Mouse (Mus musculus) liver, embryonic 15.5 days (tissue): ENCODE measurements around the gene Smpd4. TPM values are rescaled to one million over a fixed set of nuclear protein-coding genes. Genes with fewer than 3 reads are reported as not detected.

Experiments used
- ATAC-seq: fragments of 200-750 bp; cut with Nextera tagmentation; 2 replicates; pipeline ENCODE4 v1.8.0; 2017; ENCODE audit warnings: moderate number of reproducible peaks, mild to moderate bottlenecking, moderate library complexity; ENCODE audit not compliant: insufficient read depth
- H3K27ac ChIP-seq: fragments of 300-500 bp; sonication (generic); replicated peaks from 2 replicates; pipeline ENCODE4 v1.5.1; 2015; ENCODE audit warnings: mild to moderate bottlenecking, inconsistent platforms
- H3K27me3 ChIP-seq: fragments of 300-500 bp; sonication (generic); 2 replicates; pipeline ENCODE4 v1.6.1; 2015; ENCODE audit warnings: mild to moderate bottlenecking, inconsistent platforms
- H3K36me3 ChIP-seq: fragments of 300-500 bp; sonication (generic); replicated peaks from 2 replicates; pipeline ENCODE4 v1.6.1; 2015; ENCODE audit warnings: moderate library complexity, mild to moderate bottlenecking, inconsistent platforms
- H3K4me1 ChIP-seq: fragments of 300-500 bp; sonication (generic); replicated peaks from 2 replicates; pipeline ENCODE4 v1.6.1; 2015; ENCODE audit warnings: inconsistent platforms
- H3K4me2 ChIP-seq: fragments of 300-500 bp; sonication (generic); 2 replicates; pipeline ENCODE4 v1.6.1; 2015; ENCODE audit warnings: moderate library complexity, mild to moderate bottlenecking, inconsistent platforms
- H3K4me3 ChIP-seq: fragments of 300-500 bp; sonication (generic); replicated peaks from 2 replicates; pipeline ENCODE4 v1.5.1; 2015; ENCODE audit warnings: mild to moderate bottlenecking, inconsistent platforms
- H3K9ac ChIP-seq: fragments of 300-500 bp; sonication (generic); 2 replicates; pipeline ENCODE4 v1.6.1; 2015; ENCODE audit warnings: moderate library complexity, mild to moderate bottlenecking, inconsistent platforms
- H3K9me3 ChIP-seq: fragments of 300-500 bp; sonication (generic); replicated peaks from 2 replicates; pipeline ENCODE4 v1.6.1; 2016; ENCODE audit warnings: inconsistent platforms
- WGBS: fragments of 180-500 bp; shearing (Covaris S2); methylation state at CpG from one replicate; pipeline ENCODE4 v1.1.7; 2015; ENCODE audit warnings: mixed read lengths; ENCODE audit not compliant: insufficient replicate concordance; 5-methylcytosine and 5-hydroxymethylcytosine counted together
- polyA plus RNA-seq: library from polyadenylated mRNA; unstranded; fragments of >200 nt; fragmentation: Nextera tagmentation; extraction: Ambion mirVana; gene quantifications from 2 replicates; pipeline ENCODE4 v1.2.1, GENCODE M21; 2015

The Smpd4 gene
- polyA plus RNA-seq, result 14.0 and 14.3 TPM in 2 replicates

DNA sequence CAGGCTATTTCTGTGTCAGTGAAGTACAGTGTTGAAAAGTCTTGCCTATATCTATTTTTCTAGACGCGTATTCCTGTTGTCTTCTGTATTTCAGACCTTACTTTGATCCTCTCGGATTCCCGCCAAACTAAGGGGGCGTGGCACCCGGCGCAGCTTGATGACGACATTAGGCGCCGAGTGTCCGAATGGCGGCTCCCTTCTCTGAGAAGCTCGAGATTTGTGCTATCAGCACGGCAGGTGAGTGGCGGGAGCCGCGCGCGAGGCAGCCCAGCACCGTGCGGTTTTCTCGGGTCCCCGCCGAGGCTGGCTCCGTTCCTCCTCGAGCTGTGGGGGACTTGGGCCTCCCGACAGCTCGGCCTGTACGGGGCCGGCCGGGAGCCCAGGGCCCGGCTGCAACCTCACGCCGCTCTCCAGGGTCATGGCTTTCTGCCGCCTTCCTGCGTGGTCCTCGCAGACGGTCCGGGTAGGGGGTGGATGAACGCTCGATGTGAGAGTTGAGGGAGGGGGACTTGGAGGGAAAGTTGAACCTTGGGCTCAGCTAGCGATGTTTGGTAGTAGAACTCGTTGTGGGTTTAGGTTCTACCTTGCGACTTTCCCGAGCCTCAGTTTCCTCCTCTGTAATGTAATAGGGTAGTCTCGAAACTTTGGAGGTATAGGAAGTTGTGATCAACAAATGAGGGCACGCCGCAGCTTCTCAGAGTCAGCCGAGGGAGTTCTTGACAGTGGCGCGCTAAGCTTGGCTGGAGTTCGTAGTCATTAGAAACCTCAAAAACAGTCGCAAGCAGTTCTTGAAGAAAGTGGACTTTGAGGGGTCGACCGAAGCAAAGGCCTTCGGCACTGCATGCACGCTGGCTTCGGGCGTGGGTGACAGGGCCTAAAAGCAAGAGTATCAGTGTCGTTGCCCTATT, at the start of gene Smpd4:
Smpd4 (plus strand) TSS at position 157 of the 908 bp plus-strand sequence.
- H3K4me2 ChIP-seq, result peak within 1 kb of the TSS; percentile 79
- peaks cover 30% of the 10 kb centered on the region for H3K36me3 ChIP-seq
- peaks cover 35% of the 10 kb centered on the region for H3K4me1 ChIP-seq
- H3K9me3 ChIP-seq, result no peaks in the 10 kb centered on the region
- peak within 1 kb of the TSS; percentile 80 for H3K4me3 ChIP-seq
- H3K27ac ChIP-seq, result peak within 1 kb of the TSS; percentile 52
- ATAC-seq, result peak; percentile 81
- no peaks in the 10 kb centered on the region for H3K27me3 ChIP-seq
- WGBS, result 1% methylated on average over 60 of the region's 60 CpGs
- peak within 1 kb of the TSS; percentile 82 for H3K9ac ChIP-seq

DNA sequence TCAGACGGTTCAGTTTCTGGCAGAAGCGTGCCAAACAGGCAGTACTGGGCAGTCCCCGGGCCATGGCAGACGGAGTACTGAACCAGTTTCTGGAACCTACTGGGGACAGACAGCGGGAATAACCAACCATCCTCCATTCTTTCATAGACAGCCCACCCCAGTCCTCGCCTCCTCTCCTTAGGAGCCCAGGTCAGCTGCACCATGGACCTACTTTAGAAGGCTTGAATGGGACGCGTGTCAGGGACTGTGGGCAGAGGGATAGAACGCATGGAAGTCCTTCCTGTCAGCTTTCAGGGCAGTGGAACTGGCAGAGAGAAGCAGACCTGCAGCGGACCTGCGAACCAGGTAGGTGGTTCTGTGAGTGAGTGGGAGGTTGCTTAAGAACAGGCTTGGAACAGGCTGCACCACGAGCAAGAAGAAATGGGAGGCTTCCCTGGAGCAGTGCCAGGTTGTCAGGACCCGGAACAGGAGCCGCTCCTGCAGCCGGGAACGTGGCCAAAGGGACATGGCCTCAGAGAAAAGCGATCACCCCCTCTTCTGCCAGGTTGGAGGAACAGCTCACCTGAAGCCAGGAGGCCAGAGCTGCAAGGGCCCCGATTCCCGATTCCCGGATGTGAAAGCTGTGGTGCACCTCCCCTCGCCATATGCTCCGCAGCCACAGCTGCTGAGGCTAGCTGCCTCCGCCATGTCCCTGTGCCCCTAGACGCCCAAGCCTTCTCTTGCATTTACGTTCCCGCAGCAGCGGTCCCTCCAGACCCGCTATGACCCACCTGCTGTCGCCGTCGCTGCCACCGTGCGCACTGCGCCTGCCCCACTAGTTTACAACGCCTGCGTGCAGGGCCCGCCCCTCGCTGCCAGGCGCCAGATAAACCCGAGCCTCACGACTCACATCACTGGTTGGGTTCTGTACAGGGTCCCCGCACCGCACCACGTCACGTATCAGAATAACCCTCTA, 43.0 kb upstream of the Smpd4 start:
- H3K36me3 ChIP-seq, result no peaks in the 10 kb centered on the region
- peak overlapping the region; percentile 75 for H3K4me2 ChIP-seq
- H3K4me1 ChIP-seq, result peaks cover 4% of the 10 kb centered on the region
- 12% methylated on average over 45 of the region's 45 CpGs for WGBS
- peak overlapping the region; percentile 52 for H3K4me3 ChIP-seq
- no peaks in the 10 kb centered on the region for H3K9me3 ChIP-seq
- peaks cover 54% of the 10 kb centered on the region for H3K27me3 ChIP-seq
- peak overlapping the region; percentile 39; the same call in 1 of the 2 replicates for H3K9ac ChIP-seq
- no peak overlapping the region for H3K27ac ChIP-seq
- peak; percentile 64 for ATAC-seq

DNA sequence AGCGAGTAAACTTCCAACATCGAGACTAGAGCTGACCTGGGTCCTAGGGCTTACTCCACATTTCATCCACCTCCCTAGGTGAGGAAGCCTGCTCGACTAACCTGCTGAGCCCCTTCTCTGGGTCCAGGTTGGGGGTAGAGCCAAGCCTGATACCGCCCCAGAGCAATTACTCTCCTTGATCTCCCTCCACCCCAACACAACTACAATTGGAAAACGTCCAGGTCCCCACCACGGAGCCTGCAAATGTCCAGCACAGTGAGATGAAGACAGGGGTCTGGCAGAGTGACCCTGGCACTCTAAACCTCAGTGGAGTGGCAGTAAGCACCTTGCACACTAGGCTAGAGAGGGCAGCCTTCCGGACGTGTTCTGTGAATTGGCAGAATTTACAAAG, 42.3 kb upstream of the Smpd4 start:
- peaks cover 4% of the 10 kb centered on the region for H3K4me1 ChIP-seq
- 0 out of 2 replicates have a peak overlapping the region, but pooled peaks have one; percentile 39 for H3K9ac ChIP-seq
- H3K27me3 ChIP-seq, result peaks cover 52% of the 10 kb centered on the region
- 20% methylated on average over 8 of the region's 8 CpGs for WGBS
- H3K36me3 ChIP-seq, result no peaks in the 10 kb centered on the region
- H3K4me2 ChIP-seq, result peak overlapping the region; percentile 75
- ATAC-seq, result no peak
- no peaks in the 10 kb centered on the region for H3K9me3 ChIP-seq
- no peak overlapping the region for H3K27ac ChIP-seq
- peak overlapping the region; percentile 52 for H3K4me3 ChIP-seq

DNA sequence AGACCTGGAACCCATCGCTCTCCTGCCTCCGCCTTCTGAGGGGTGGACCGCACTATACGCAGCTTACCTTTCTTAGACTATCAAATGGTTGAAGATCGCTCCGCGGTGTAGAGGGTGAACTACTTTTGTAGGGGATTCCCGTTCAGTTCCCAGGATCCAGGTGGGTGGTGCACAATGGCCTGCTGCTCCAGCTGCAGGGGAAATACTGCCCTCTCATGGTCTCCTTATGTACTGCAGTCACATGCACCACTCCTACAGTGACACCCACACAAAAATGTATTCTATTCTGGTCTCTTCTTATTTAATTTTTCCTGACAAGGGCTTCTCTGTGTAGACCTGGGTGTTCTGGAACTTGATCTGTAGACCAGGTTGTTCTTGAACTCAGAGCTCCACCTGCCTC, 36.1 kb upstream of the Smpd4 start, which contains the start of gene Slc7a4:
Slc7a4 (minus strand) TSS at position 151 of the 400 bp plus-strand sequence.
- Histone ChIP-seq H3K27ac (no peak within 1 kb of the TSS), H3K4me3 (no peak within 1 kb of the TSS), H3K27me3 (peaks cover 3% of the 10 kb centered on the region), H3K4me2 (no peak within 1 kb of the TSS), H3K9me3 (no peaks in the 10 kb centered on the region), H3K4me1 (no peaks in the 10 kb centered on the region), H3K36me3 (no peaks in the 10 kb centered on the region), H3K9ac (no peak within 1 kb of the TSS)
- WGBS, result 26% methylated on average over 8 of the region's 8 CpGs
- no peak for ATAC-seq

DNA sequence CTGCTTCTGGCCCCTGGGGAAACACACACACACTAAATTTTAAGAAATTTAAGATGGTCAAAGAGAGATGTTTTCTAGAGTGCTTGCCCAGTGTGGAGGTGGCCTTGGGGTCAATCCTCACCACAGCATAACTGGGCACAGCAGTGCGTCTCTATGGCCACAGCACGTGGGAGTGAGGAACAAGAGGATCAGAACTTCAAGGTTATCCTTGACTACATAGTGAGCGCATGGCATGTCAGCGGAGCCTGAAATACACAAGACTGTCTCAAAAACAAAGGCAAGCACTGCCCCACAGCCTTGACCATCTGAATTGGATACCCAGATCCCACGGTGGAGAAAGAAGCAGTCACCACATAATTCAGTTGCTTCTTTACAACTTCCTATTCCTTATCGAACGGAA, 34.6 kb upstream of the Smpd4 start:
- Histone ChIP-seq H3K27me3 (no peaks in the 10 kb centered on the region), H3K4me2 (no peak overlapping the region), H3K9ac (no peak overlapping the region), H3K27ac (no peak overlapping the region), H3K9me3 (no peaks in the 10 kb centered on the region), H3K4me3 (no peak overlapping the region), H3K4me1 (no peaks in the 10 kb centered on the region), H3K36me3 (no peaks in the 10 kb centered on the region)
- WGBS, result 77% methylated on average over 7 of the region's 7 CpGs
- ATAC-seq, result no peak

DNA sequence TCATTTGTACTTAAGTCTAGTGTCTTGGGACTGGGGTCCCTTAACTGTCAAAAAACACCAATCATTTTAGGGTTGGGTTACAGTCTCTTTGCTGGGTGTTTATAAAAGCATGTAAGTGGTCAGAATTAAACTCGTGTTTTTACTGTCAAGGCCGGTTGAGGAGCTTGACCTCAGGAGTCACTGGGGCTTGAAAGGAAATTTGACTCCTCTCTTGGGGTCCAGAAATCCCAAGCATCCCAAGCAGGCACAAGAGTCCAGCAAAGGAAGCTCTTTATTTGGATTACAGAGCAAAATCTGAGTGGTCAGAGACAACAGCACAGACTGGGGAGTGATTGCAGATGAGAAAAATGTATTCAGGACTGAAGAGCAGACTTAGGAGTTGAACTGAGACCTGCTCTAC, 28.4 kb upstream of the Smpd4 start:
- 59% methylated on average over 2 of the region's 2 CpGs for WGBS

DNA sequence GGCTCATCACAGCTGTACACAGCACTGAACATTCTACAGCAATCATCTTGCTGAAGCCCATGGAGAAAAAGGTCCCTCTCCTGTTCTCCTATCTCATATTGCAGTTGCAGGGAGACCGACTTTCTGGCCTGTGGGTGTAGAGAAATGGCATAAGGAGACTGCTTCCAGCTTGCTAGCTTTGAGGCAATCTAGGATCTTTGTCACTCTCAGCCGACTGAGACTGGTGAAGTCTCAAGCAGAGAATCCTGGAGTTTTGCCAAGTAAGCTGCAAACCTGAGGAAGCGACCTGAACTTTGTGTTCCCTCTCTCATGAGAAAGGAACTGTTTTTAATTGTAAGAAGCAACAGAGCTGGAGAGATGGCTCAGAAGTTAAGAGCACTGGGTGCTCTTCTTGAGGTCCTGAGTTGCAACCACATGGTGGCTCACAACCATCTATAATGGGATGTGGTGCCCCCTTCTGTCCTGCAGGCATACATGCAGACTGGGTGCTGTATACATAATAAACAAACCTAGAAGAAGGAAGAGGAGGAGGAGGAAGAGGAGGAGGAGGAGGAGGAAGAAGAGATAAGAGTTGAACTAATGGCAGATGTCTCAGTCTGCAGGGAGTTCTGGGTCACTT, 18.1 kb upstream of the Smpd4 start:
- no peak for ATAC-seq
- Histone ChIP-seq H3K9ac (no peak overlapping the region), H3K4me3 (no peak overlapping the region), H3K4me1 (no peaks in the 10 kb centered on the region), H3K4me2 (no peak overlapping the region), H3K27ac (no peak overlapping the region), H3K36me3 (no peaks in the 10 kb centered on the region), H3K9me3 (no peaks in the 10 kb centered on the region), H3K27me3 (peaks cover 6% of the 10 kb centered on the region; the same call in 1 of the 2 replicates)
- WGBS, result 57% methylated on average over 3 of the region's 3 CpGs

More for the DNA sequence above, 28.4 kb upstream of the Smpd4 start:
- Histone ChIP-seq H3K9me3 (no peaks in the 10 kb centered on the region), H3K27ac (no peak overlapping the region), H3K4me1 (no peaks in the 10 kb centered on the region), H3K36me3 (no peaks in the 10 kb centered on the region), H3K4me2 (no peak overlapping the region), H3K9ac (no peak overlapping the region), H3K4me3 (no peak overlapping the region), H3K27me3 (no peaks in the 10 kb centered on the region)
- ATAC-seq, result no peak

DNA sequence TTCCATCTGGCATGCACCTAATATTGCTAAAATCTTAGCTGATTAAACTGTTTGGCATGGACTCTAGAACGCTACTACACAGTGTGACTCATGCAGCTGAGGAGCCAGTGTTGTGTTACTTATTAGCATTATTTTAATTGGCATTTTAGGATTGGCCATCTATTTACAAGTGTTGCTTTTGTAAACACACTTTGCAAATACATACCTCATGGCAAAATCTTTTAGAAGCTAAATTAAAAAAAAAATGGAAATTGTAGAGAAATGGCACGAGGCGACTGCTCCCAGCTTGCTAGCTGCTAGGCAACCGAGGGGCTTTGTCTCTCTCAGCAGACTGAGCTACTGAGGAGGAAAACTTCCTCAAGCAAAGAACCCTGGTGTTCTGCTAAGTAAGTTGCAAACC, 14.2 kb upstream of the Smpd4 start:
- WGBS, result 58% methylated on average over 4 of the region's 4 CpGs
- H3K9ac ChIP-seq, result no peak overlapping the region
- H3K36me3 ChIP-seq, result no peaks in the 10 kb centered on the region
- H3K4me3 ChIP-seq, result no peak overlapping the region
- H3K27ac ChIP-seq, result no peak overlapping the region
- H3K4me1 ChIP-seq, result no peaks in the 10 kb centered on the region
- H3K4me2 ChIP-seq, result no peak overlapping the region
- no peaks in the 10 kb centered on the region for H3K9me3 ChIP-seq
- ATAC-seq, result no peak
- H3K27me3 ChIP-seq, result peaks cover 6% of the 10 kb centered on the region; the same call in 1 of the 2 replicates

DNA sequence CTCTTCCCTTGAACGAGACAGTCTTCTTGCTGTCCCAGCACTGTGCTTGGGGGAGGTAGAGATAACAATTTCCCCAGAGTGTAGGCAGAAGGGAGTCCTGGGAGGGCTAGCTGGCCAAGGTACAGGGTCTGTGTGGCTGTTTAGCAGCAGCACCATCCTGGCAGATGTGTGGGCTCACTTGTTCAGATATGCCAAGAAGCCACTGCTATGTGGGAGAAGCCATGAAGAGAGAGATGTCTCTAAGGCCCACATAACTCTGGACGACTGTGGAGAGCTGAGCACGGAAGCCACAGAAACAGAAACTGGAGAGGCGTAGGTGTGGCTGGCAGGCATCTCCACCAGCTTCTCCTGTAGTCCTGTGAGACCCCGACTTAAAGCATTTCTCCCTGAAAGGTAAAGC, 13.5 kb upstream of the Smpd4 start:
- H3K36me3 ChIP-seq, result no peaks in the 10 kb centered on the region
- no peak for ATAC-seq
- no peaks in the 10 kb centered on the region for H3K4me1 ChIP-seq
- H3K4me3 ChIP-seq, result no peak overlapping the region
- no peaks in the 10 kb centered on the region for H3K9me3 ChIP-seq
- no peak overlapping the region for H3K4me2 ChIP-seq
- H3K9ac ChIP-seq, result no peak overlapping the region
- no peak overlapping the region for H3K27ac ChIP-seq
- 63% methylated on average over 5 of the region's 5 CpGs for WGBS
- peaks cover 6% of the 10 kb centered on the region; the same call in 1 of the 2 replicates for H3K27me3 ChIP-seq

DNA sequence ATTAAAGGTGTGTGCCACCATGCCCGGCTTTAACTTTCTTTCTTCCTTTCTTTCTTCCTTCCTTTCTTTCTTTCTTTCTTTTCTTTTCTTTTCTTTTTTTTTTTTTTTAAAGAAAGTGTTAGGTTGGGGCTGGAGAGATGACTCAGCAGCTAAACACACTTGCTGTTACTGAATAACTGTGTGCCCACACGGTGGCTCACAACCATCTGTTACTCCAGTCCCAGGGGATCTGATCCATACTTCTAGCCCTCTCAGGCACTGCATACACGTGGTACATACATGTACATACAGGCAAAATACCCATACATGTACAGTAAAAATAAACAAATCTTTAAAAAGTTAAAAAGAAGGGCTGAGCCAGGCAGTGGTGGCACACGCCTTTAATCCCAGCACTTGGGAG, 7.8 kb upstream of the Smpd4 start:
- no peaks in the 10 kb centered on the region for H3K9me3 ChIP-seq
- H3K4me3 ChIP-seq, result no peak overlapping the region
- no peak overlapping the region for H3K4me2 ChIP-seq
- no peak for ATAC-seq
- no peaks in the 10 kb centered on the region for H3K36me3 ChIP-seq
- 55% methylated on average over 4 of the region's 4 CpGs for WGBS
- no peak overlapping the region for H3K9ac ChIP-seq
- H3K27me3 ChIP-seq, result no peaks in the 10 kb centered on the region
- no peak overlapping the region for H3K27ac ChIP-seq
- no peaks in the 10 kb centered on the region for H3K4me1 ChIP-seq
